Mouse (Mus musculus): ENCODE results near the gene Arl3.

- no peak for TF ChIP-seq POLR2A (IDR thresholded peaks at IDR 0.05; ENCODE audit: insufficient read depth, low read depth, low read length)
- TF ChIP-seq CTCF (IDR thresholded peaks at IDR 0.05; ENCODE audit: insufficient read depth, low read depth, low read length): no peak
Observed at GRCm38 (mm10) chr19:46531071-46532030, 41.6 kb downstream of the Arl3 start.
